Mouse (Mus musculus): ENCODE measurements around the gene Cabp7. TPM values are rescaled to one million over a fixed set of nuclear protein-coding genes. Genes with fewer than 3 reads are reported as not detected.
A peak's percentile ranks its signal among the peaks of the same experiment; 100 is the strongest.

The Cabp7 gene
- polyA plus RNA-seq, 1 experiment from 2014 or later = 3.3 TPM

GRCm38 (mm10) chr11:4740785-4741184, 5.8 kb downstream of the Cabp7 start:
- Histone ChIP-seq H3K4me3 (ENCODE audit: low read depth, low read length) (no peak overlapping the region), H3K27ac (ENCODE audit: low read depth, low read length) (no peak overlapping the region), H3K9ac (replicated peaks; ENCODE audit: low read depth, low read length) (no peak overlapping the region), H3K4me2 (ENCODE audit: low read depth, low read length) (no peak overlapping the region), H3K36me3 (ENCODE audit: control insufficient read depth, insufficient read depth, low read length) (no peaks in the 10 kb centered on the region), H3K27me3 (ENCODE audit: control insufficient read depth, insufficient read depth, low read length) (no peaks in the 10 kb centered on the region), H3K9me3 (ENCODE audit: control insufficient read depth, low read length) (no peaks in the 10 kb centered on the region), H3K4me1 (ENCODE audit: control insufficient read depth, insufficient read depth, low read length) (no peaks in the 10 kb centered on the region; the same call in 1 of the 2 replicates)
- 52% methylated on average over 5 of the region's 5 CpGs for WGBS
- ATAC-seq (ENCODE audit: low read depth) = no peak

- 96% methylated on average over 16 of the region's 16 CpGs for WGBS
- Histone ChIP-seq H3K9me3 (ENCODE audit: control insufficient read depth, low read length) (no peaks in the 10 kb centered on the region), H3K4me3 (ENCODE audit: low read depth, low read length) (no peak overlapping the region), H3K36me3 (ENCODE audit: control insufficient read depth, insufficient read depth, low read length) (no peaks in the 10 kb centered on the region), H3K27me3 (ENCODE audit: control insufficient read depth, insufficient read depth, low read length) (no peaks in the 10 kb centered on the region), H3K4me2 (ENCODE audit: low read depth, low read length) (no peak overlapping the region), H3K27ac (ENCODE audit: low read depth, low read length) (no peak overlapping the region), H3K9ac (replicated peaks; ENCODE audit: low read depth, low read length) (no peak overlapping the region), H3K4me1 (ENCODE audit: control insufficient read depth, insufficient read depth, low read length) (no peaks in the 10 kb centered on the region)
- no peak for ATAC-seq (ENCODE audit: low read depth)
Measured at GRCm38 (mm10) chr11:4738719-4739118, 7.9 kb downstream of the Cabp7 start.

GRCm38 (mm10) chr11:4737682-4738081, 8.9 kb downstream of the Cabp7 start:
- no peak overlapping the region for H3K4me2 ChIP-seq (ENCODE audit: low read depth, low read length)
- no peaks in the 10 kb centered on the region for H3K9me3 ChIP-seq (ENCODE audit: control insufficient read depth, low read length)
- H3K4me1 ChIP-seq (ENCODE audit: control insufficient read depth, insufficient read depth, low read length) = no peaks in the 10 kb centered on the region
- no peak overlapping the region for H3K9ac ChIP-seq (replicated peaks; ENCODE audit: low read depth, low read length)
- no peak overlapping the region for H3K4me3 ChIP-seq (ENCODE audit: low read depth, low read length)
- WGBS = 66% methylated on average over 10 of the region's 10 CpGs
- no peak overlapping the region for H3K27ac ChIP-seq (ENCODE audit: low read depth, low read length)
- H3K27me3 ChIP-seq (ENCODE audit: control insufficient read depth, insufficient read depth, low read length) = no peaks in the 10 kb centered on the region
- no peaks in the 10 kb centered on the region for H3K36me3 ChIP-seq (ENCODE audit: control insufficient read depth, insufficient read depth, low read length)
- peak; percentile 50; the same call in 1 of the 2 replicates for ATAC-seq (ENCODE audit: low read depth)

GRCm38 (mm10) chr11:4736355-4736754, 10.2 kb downstream of the Cabp7 start:
- Histone ChIP-seq H3K9me3 (ENCODE audit: control insufficient read depth, low read length) (no peaks in the 10 kb centered on the region), H3K27me3 (ENCODE audit: control insufficient read depth, insufficient read depth, low read length) (no peaks in the 10 kb centered on the region), H3K36me3 (ENCODE audit: control insufficient read depth, insufficient read depth, low read length) (no peaks in the 10 kb centered on the region), H3K4me3 (ENCODE audit: low read depth, low read length) (no peak overlapping the region), H3K4me2 (ENCODE audit: low read depth, low read length) (no peak overlapping the region), H3K9ac (replicated peaks; ENCODE audit: low read depth, low read length) (no peak overlapping the region), H3K27ac (ENCODE audit: low read depth, low read length) (no peak overlapping the region), H3K4me1 (ENCODE audit: control insufficient read depth, insufficient read depth, low read length) (no peaks in the 10 kb centered on the region)
- no peak for ATAC-seq (ENCODE audit: low read depth)
- WGBS = 41% methylated on average over 6 of the region's 6 CpGs

GRCm38 (mm10) chr11:4734179-4734578, 12.4 kb downstream of the Cabp7 start:
- Histone ChIP-seq H3K27ac (ENCODE audit: low read depth, low read length) (no peak overlapping the region), H3K9me3 (ENCODE audit: control insufficient read depth, low read length) (no peaks in the 10 kb centered on the region), H3K9ac (replicated peaks; ENCODE audit: low read depth, low read length) (no peak overlapping the region), H3K4me3 (ENCODE audit: low read depth, low read length) (no peak overlapping the region), H3K4me2 (ENCODE audit: low read depth, low read length) (no peak overlapping the region), H3K27me3 (ENCODE audit: control insufficient read depth, insufficient read depth, low read length) (no peaks in the 10 kb centered on the region), H3K4me1 (ENCODE audit: control insufficient read depth, insufficient read depth, low read length) (0 out of 2 replicates have a peak, but pooled peaks cover 5% of the 10 kb centered on the region), H3K36me3 (ENCODE audit: control insufficient read depth, insufficient read depth, low read length) (no peaks in the 10 kb centered on the region)
- 21% methylated on average over 12 of the region's 12 CpGs for WGBS
- ATAC-seq (ENCODE audit: low read depth) = no peak

GRCm38 (mm10) chr11:4731781-4732180, 14.8 kb downstream of the Cabp7 start:
- Histone ChIP-seq H3K4me1 (ENCODE audit: control insufficient read depth, insufficient read depth, low read length) (0 out of 2 replicates have a peak, but pooled peaks cover 5% of the 10 kb centered on the region), H3K9me3 (ENCODE audit: control insufficient read depth, low read length) (no peaks in the 10 kb centered on the region), H3K4me3 (ENCODE audit: low read depth, low read length) (no peak overlapping the region), H3K4me2 (ENCODE audit: low read depth, low read length) (no peak overlapping the region), H3K9ac (replicated peaks; ENCODE audit: low read depth, low read length) (no peak overlapping the region), H3K27ac (ENCODE audit: low read depth, low read length) (no peak overlapping the region), H3K27me3 (ENCODE audit: control insufficient read depth, insufficient read depth, low read length) (no peaks in the 10 kb centered on the region), H3K36me3 (ENCODE audit: control insufficient read depth, insufficient read depth, low read length) (no peaks in the 10 kb centered on the region)
- WGBS = 71% methylated on average over 7 of the region's 7 CpGs
- ATAC-seq (ENCODE audit: low read depth) = no peak

GRCm38 (mm10) chr11:4730913-4731312, 15.7 kb downstream of the Cabp7 start:
- no peaks in the 10 kb centered on the region for H3K27me3 ChIP-seq (ENCODE audit: control insufficient read depth, insufficient read depth, low read length)
- WGBS = 80% methylated on average over 5 of the region's 5 CpGs
- H3K4me1 ChIP-seq (ENCODE audit: control insufficient read depth, insufficient read depth, low read length) = 0 out of 2 replicates have a peak, but pooled peaks cover 5% of the 10 kb centered on the region
- no peak overlapping the region for H3K4me3 ChIP-seq (ENCODE audit: low read depth, low read length)
- no peaks in the 10 kb centered on the region for H3K36me3 ChIP-seq (ENCODE audit: control insufficient read depth, insufficient read depth, low read length)
- H3K27ac ChIP-seq (ENCODE audit: low read depth, low read length) = no peak overlapping the region
- no peak overlapping the region for H3K4me2 ChIP-seq (ENCODE audit: low read depth, low read length)
- no peaks in the 10 kb centered on the region for H3K9me3 ChIP-seq (ENCODE audit: control insufficient read depth, low read length)
- no peak for ATAC-seq (ENCODE audit: low read depth)
- no peak overlapping the region for H3K9ac ChIP-seq (replicated peaks; ENCODE audit: low read depth, low read length)

GRCm38 (mm10) chr11:4730096-4730495, 16.5 kb downstream of the Cabp7 start:
- Histone ChIP-seq H3K4me3 (ENCODE audit: low read depth, low read length) (no peak overlapping the region), H3K9me3 (ENCODE audit: control insufficient read depth, low read length) (no peaks in the 10 kb centered on the region), H3K4me1 (ENCODE audit: control insufficient read depth, insufficient read depth, low read length) (0 out of 2 replicates have a peak, but pooled peaks cover 5% of the 10 kb centered on the region), H3K27me3 (ENCODE audit: control insufficient read depth, insufficient read depth, low read length) (no peaks in the 10 kb centered on the region), H3K36me3 (ENCODE audit: control insufficient read depth, insufficient read depth, low read length) (no peaks in the 10 kb centered on the region), H3K4me2 (ENCODE audit: low read depth, low read length) (no peak overlapping the region), H3K9ac (replicated peaks; ENCODE audit: low read depth, low read length) (0 out of 2 replicates have a peak overlapping the region, but pooled peaks have one; percentile 11), H3K27ac (ENCODE audit: low read depth, low read length) (no peak overlapping the region)
- WGBS = 92% methylated on average over 6 of the region's 6 CpGs
- ATAC-seq (ENCODE audit: low read depth) = no peak

- H3K27me3 ChIP-seq (ENCODE audit: control insufficient read depth, insufficient read depth, low read length) = no peaks in the 10 kb centered on the region
- no peak overlapping the region for H3K27ac ChIP-seq (ENCODE audit: low read depth, low read length)
- no peaks in the 10 kb centered on the region for H3K9me3 ChIP-seq (ENCODE audit: control insufficient read depth, low read length)
- ATAC-seq (ENCODE audit: low read depth) = peak; percentile 52; the same call in 1 of the 2 replicates
- H3K4me2 ChIP-seq (ENCODE audit: low read depth, low read length) = no peak overlapping the region
- H3K4me3 ChIP-seq (ENCODE audit: low read depth, low read length) = no peak overlapping the region
- WGBS = 44% methylated on average over 12 of the region's 12 CpGs
- H3K9ac ChIP-seq (replicated peaks; ENCODE audit: low read depth, low read length) = 0 out of 2 replicates have a peak overlapping the region, but pooled peaks have one; percentile 11
- no peaks in the 10 kb centered on the region for H3K36me3 ChIP-seq (ENCODE audit: control insufficient read depth, insufficient read depth, low read length)
- H3K4me1 ChIP-seq (ENCODE audit: control insufficient read depth, insufficient read depth, low read length) = 0 out of 2 replicates have a peak, but pooled peaks cover 5% of the 10 kb centered on the region
Measured at GRCm38 (mm10) chr11:4729603-4730002, 17.0 kb downstream of the Cabp7 start.

All from neural tube, embryonic 14.5 days (tissue).